Mouse (Mus musculus): ENCODE data around the gene Klra2. TPM values are rescaled to one million over a fixed set of nuclear protein-coding genes. Genes with fewer than 3 reads are reported as not detected.

The Klra2 gene
- polyA plus RNA-seq (2015; fragmentation: Nextera tagmentation; extraction: Ambion mirVana): 0.14 and 2.1 TPM in 2 replicates

DNA sequence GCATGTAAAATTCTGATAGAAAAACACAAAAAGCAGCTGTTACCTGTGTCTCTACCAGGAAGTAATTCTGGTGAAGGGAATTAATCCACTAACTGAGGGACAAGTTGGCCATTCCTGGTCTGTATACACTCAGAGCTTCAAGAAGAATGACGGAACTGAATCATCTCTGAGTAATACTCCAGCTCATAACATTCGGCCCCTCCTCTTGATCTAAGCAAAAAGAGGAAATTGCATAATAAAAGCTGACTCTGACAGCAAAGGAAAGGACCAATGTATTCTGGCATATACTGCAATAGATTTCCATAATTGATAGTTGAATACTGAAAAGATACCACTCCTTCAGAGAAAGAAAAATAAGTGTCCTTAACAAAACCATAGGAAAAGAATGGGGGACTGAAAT lies at the start of gene Klra2:
Klra2 (minus strand) TSS at position 157 of the 400 bp plus-strand sequence.

DNA sequence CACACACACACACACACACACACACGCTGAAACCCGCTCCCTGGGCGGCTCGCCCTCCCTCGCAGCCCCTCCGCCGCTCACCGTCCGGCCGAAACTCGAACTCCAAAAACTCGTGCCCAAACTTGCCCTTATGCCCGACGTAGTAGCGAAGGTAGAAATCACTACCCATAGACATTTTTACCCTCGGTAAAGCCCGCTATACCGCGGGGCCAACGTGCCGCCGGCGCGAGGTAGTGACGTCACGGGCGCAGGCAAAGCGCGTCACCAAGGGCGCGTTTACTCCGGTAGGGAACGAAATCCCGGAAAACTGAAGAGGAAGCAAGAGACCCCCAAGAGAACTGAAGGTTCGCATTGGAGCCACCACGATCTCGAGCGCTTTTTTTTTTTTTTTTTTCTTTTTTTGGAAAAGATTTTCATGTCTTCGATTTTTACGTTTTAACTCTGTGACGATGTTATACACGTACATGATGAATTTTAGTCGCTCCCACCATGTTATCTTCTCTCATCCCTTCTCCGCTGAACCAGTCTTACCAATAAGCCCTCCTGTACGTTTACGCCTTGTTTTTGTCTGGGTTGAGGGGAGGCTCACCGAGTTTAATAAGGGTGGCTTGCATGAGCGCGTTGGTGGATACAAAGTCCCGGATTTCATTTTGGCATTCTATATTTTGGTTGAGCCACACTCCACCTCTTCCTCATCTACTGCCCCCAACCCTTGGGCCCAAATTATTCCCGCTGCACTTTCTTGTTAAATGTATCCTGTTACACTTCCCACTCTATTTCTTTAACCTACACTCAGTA lies 46.0 kb upstream of the Klra2 start, which contains the start of gene Magohb:
Magohb (minus strand) TSS at position 254 of the 798 bp plus-strand sequence.

Other genes with a start within 250 kb of the Klra2 start
- gene Magohb, start 45.9 kb upstream of the Klra2 start, polyA plus RNA-seq (2015; fragmentation: Nextera tagmentation; extraction: Ambion mirVana): 49.4 and 64.0 TPM in 2 replicates
- gene Styk1, start 106.2 kb upstream of the Klra2 start, polyA plus RNA-seq (2015; fragmentation: Nextera tagmentation; extraction: Ambion mirVana): 10.6 and 10.8 TPM in 2 replicates
- gene Ybx3, start 141.1 kb upstream of the Klra2 start, polyA plus RNA-seq (2015; fragmentation: Nextera tagmentation; extraction: Ambion mirVana): 57.9 and 60.7 TPM in 2 replicates
- not detected in 2 replicates for gene 5430401F13Rik, start 239.0 kb upstream of the Klra2 start, polyA plus RNA-seq (2015; fragmentation: Nextera tagmentation; extraction: Ambion mirVana)
- gene Gm6619, start 239.0 kb upstream of the Klra2 start, polyA plus RNA-seq (2015; fragmentation: Nextera tagmentation; extraction: Ambion mirVana): not detected in 2 replicates